Mouse (Mus musculus): ENCODE results near the gene Snip1. TPM values are rescaled to one million over a fixed set of nuclear protein-coding genes. Genes with fewer than 3 reads are reported as not detected.

Snip1 gene
- polyA plus RNA-seq, 2 experiments from 2014 or later, result 5.1 to 8.8 TPM

GRCm38 (mm10) chr4:125101334-125101733, 34.9 kb downstream of the Snip1 start:
- ATAC-seq, result no peak

GRCm38 (mm10) chr4:125105354-125105753, 38.9 kb downstream of the Snip1 start:
- no peak for ATAC-seq

GRCm38 (mm10) chr4:125114638-125115037, 48.2 kb downstream of the Snip1 start:
- peak; percentile 74 for ATAC-seq

GRCm38 (mm10) chr4:125115081-125115480, 48.6 kb downstream of the Snip1 start:
- ATAC-seq, result no peak

GRCm38 (mm10) chr4:125115710-125116089, 49.2 kb downstream of the Snip1 start:
- ATAC-seq, result no peak

- ATAC-seq, result no peak
These were observed 49.8 kb downstream of the Snip1 start for GRCm38 (mm10) chr4:125116090-125116861.

GRCm38 (mm10) chr4:125116929-125117328, 50.5 kb downstream of the Snip1 start:
- ATAC-seq, result no peak

- peak; percentile 8 for ATAC-seq
These were observed 51.4 kb downstream of the Snip1 start for GRCm38 (mm10) chr4:125117902-125118320.

GRCm38 (mm10) chr4:125119070-125119469, 52.6 kb downstream of the Snip1 start:
- no peak for ATAC-seq

- no peak for ATAC-seq
These were observed 53.2 kb downstream of the Snip1 start for GRCm38 (mm10) chr4:125119721-125120120.

- ATAC-seq, result no peak
These were observed 56.2 kb downstream of the Snip1 start for GRCm38 (mm10) chr4:125122431-125123278.

GRCm38 (mm10) chr4:125123279-125123671, 56.8 kb downstream of the Snip1 start:
- peak; percentile 5 for ATAC-seq

Other genes with a start within 250 kb of the Snip1 start
- gene Yrdc, start 216.0 kb upstream of the Snip1 start, polyA plus RNA-seq (2017; shearing (Covaris generic)), result 1 to 10 TPM; 4.9 to 5.6 TPM
- gene 1110065P20Rik, start 215.5 kb upstream of the Snip1 start, polyA plus RNA-seq (2017; shearing (Covaris generic)), result 1 to 10 TPM; 2.3 to 3.3 TPM
- under 1 TPM; 0.58 to 0.62 TPM for gene Maneal, start 204.5 kb upstream of the Snip1 start, polyA plus RNA-seq (2017; shearing (Covaris generic))
- gene Epha10, start 185.8 kb upstream of the Snip1 start, polyA plus RNA-seq (2017; shearing (Covaris generic)), result not detected
- gene 9930104L06Rik, start 129.6 kb upstream of the Snip1 start, polyA plus RNA-seq (2017; shearing (Covaris generic)), result 10 to 100 TPM; 13.0 to 24.8 TPM
- gene Cdca8, start 127.4 kb upstream of the Snip1 start, polyA plus RNA-seq (2017; shearing (Covaris generic)), result 10 to 100 TPM; 12.6 to 31.4 TPM
- not detected for gene Rspo1, start 80.2 kb upstream of the Snip1 start, polyA plus RNA-seq (2017; shearing (Covaris generic))
- 10 to 100 TPM; 72.3 to 96.7 TPM for gene Gnl2, start 50.1 kb upstream of the Snip1 start, polyA plus RNA-seq (2017; shearing (Covaris generic))
- not detected for gene Dnali1, start 969 bp upstream of the Snip1 start, polyA plus RNA-seq (2017; shearing (Covaris generic))
- 10 to 100 TPM; 56.7 to 74.8 TPM for gene Meaf6, start 18.5 kb downstream of the Snip1 start, polyA plus RNA-seq (2017; shearing (Covaris generic))
- 1 to 10 TPM; 3.6 to 4.4 TPM for gene Zc3h12a, start 61.2 kb downstream of the Snip1 start, polyA plus RNA-seq (2017; shearing (Covaris generic))

Measured in CD4-positive, CD25-positive, alpha-beta regulatory T cell, adult 4 months (primary cell).